Comparison of ENCODE assay signal across 12 mouse cellular contexts in genomic region chr5:67408391-67408790, GRCm38 (mm10).
"Had no signal": no experiment of that assay in that cellular context is flagged by ENCODE, and none has a peak within 500 bp of the region (broad histone marks: within the 10 kb centered on the region; RNA-seq: fewer than 3 reads in every experiment).

No protein-coding gene starts in this region.

- H3K27ac ChIP-seq: limb, embryonic 12.5 days; liver, embryonic 13.5 days; midbrain, embryonic 13.5 days; stomach, embryonic 15.5 days had no signal

- H3K4me2 ChIP-seq: limb, embryonic 12.5 days; liver, embryonic 13.5 days; midbrain, embryonic 13.5 days; stomach, embryonic 15.5 days had no signal

- H3K27me3 ChIP-seq: liver, embryonic 13.5 days; midbrain, embryonic 13.5 days; stomach, embryonic 15.5 days had no signal

- H3K4me3 ChIP-seq: limb, embryonic 12.5 days; liver, embryonic 13.5 days; midbrain, embryonic 13.5 days; stomach, embryonic 15.5 days had no signal

- ATAC-seq: liver, postnatal 0 days; midbrain, embryonic 13.5 days had no signal

- DNase-seq: kidney, postnatal 25 days; layer of hippocampus, adult 9-11 months; layer of hippocampus, postnatal 36 days; liver; liver, embryonic 13.5 days; liver, postnatal 0 days; right cerebral cortex, postnatal 14 days; thymus, adult 2 months; thymus, postnatal 25 days had no signal

- H3K4me1 ChIP-seq: midbrain, embryonic 13.5 days had no signal

- H3K36me3 ChIP-seq: liver, embryonic 13.5 days; stomach, embryonic 15.5 days had no signal

- H3K9me3 ChIP-seq: liver, embryonic 13.5 days; midbrain, embryonic 13.5 days; stomach, embryonic 15.5 days had no signal

- H3K9ac ChIP-seq: limb, embryonic 12.5 days; liver, embryonic 13.5 days; liver, postnatal 0 days; midbrain, embryonic 13.5 days; stomach, embryonic 15.5 days had no signal
